Mouse (Mus musculus): ENCODE results near the gene Cdc27. TPM values are rescaled to one million over a fixed set of nuclear protein-coding genes. Genes with fewer than 3 reads are reported as not detected.

The Cdc27 gene
- 34.0 and 38.7 TPM in 2 replicates for total RNA-seq (2012; rRNA removed)
- total RNA-seq (2014; rRNA removed): 86.8 and 93.5 TPM in 2 replicates
- polyA plus RNA-seq (2012; ENCODE audit: insufficient read length, low read depth): 68.0 and 71.9 TPM in 2 replicates

DNA sequence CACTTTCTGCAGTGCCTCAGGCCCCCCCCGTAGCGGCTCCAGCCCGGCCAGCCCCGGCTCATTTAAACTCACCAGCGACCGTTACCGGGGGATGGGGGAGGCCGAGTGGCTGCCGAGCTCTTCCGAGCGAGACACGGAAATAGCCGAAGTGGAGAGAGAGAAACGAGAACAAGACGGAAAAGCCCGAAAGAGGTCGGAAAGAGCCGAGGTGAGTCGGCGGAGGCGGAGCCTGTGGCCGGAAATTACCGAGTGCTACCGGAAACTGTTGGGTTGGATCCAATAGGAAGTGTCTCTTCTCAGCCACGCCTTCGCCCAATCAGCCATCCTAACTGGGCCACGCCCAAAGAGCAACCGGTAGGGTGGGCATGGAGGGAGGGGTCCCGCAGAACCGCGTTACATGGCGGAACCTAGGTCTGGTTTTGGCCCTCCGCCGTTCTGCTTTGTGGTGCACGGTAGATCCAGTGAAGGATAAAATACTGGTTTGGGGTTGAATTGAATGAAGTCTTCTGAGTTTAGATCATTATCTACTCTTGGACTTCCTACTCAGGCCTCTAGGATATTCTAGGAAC, at the start of gene Cdc27, which contains the start of gene Myl4:
Gene Cdc27 (minus strand): TSS at position 215 of the 569 bp plus-strand sequence.
Gene Myl4 (plus strand): TSS at position 258 of the 569 bp plus-strand sequence.
- peak within 1 kb of the TSS; percentile 79 for H3K4me2 ChIP-seq (ENCODE audit: insufficient read depth, low read depth, poor library complexity, severe bottlenecking)
- peak; percentile 100 for DNase-seq (ENCODE audit: extremely low read depth)
- peaks cover 4 to 45% of the 10 kb centered on the region in 2 experiments; a peak in 3 of 4 replicates for H3K4me1 ChIP-seq (ENCODE audit: control insufficient read depth in 1 of 2, insufficient read depth in 2 of 2)
- H3K4me3 ChIP-seq (replicated peaks in 1 of 3; ENCODE audit: low read depth in 2 of 3, low read length in 2 of 3, poor library complexity in 1 of 3): peak within 1 kb of the TSS; percentile 84 to 98 (median 95)
- no peaks in the 10 kb centered on the region for H3K27me3 ChIP-seq (replicated peaks)
- H3K36me3 ChIP-seq (replicated peaks in 1 of 2; ENCODE audit: control insufficient read depth in 1 of 2, insufficient read depth in 1 of 2, low read length in 1 of 2): peaks cover under 1 to 18% of the 10 kb centered on the region in 2 experiments
- TF ChIP-seq NELFE (IDR thresholded peaks at IDR 0.05; ENCODE audit: low read depth, low read length) (peak; percentile 90), HCFC1 (IDR thresholded peaks at IDR 0.05; ENCODE audit: low read depth, low read length) (peak; percentile 53; the same call in 1 of the 2 replicates), ZNF384 (IDR thresholded peaks at IDR 0.05; ENCODE audit: low read depth, low read length) (no peak), MAFK (IDR thresholded peaks at IDR 0.05; ENCODE audit: insufficient replicate concordance, low read length) (no peak), MAX (IDR thresholded peaks at IDR 0.05; ENCODE audit: low read length) (peak; percentile 2; the same call in 1 of the 2 replicates), JUND (conservative IDR thresholded peaks at IDR 0.05; ENCODE audit: low read depth, low read length) (no peak), ELF1 (IDR thresholded peaks at IDR 0.05; ENCODE audit: low read depth, low read length) (peak; percentile 91), POLR2A (IDR thresholded peaks at IDR 0.05; ENCODE audit: low read depth, low read length) (peak; percentile 98), ZMIZ1 (IDR thresholded peaks at IDR 0.05; ENCODE audit: low read depth, low read length) (peak; percentile 8; the same call in 1 of the 2 replicates), NRF1 (IDR thresholded peaks at IDR 0.05; ENCODE audit: low read depth, low read length) (0 out of 2 replicates have a peak, but pooled peaks have one; percentile 3), CHD2 (IDR thresholded peaks at IDR 0.05; ENCODE audit: low read length) (peak; percentile 42; the same call in 1 of the 2 replicates), SIN3A (IDR thresholded peaks at IDR 0.05; ENCODE audit: low read length) (no peak; the same call in 1 of the 2 replicates), RAD21 (IDR thresholded peaks at IDR 0.05; ENCODE audit: low read depth, low read length) (no peak), JUN (IDR thresholded peaks at IDR 0.05; ENCODE audit: insufficient read depth, low read depth, low read length) (no peak), SMC3 (IDR thresholded peaks at IDR 0.05; ENCODE audit: low read depth, low read length) (no peak), USF2 (conservative IDR thresholded peaks at IDR 0.05; ENCODE audit: low read depth, low read length) (no peak), MYC (IDR thresholded peaks at IDR 0.05; ENCODE audit: low read depth, low read length) (no peak; the same call in 1 of the 2 replicates), CHD1 (IDR thresholded peaks at IDR 0.05; ENCODE audit: low read depth, low read length) (no peak; the same call in 1 of the 2 replicates), RCOR1 (conservative IDR thresholded peaks at IDR 0.05; ENCODE audit: low read depth, low read length) (no peak), TBP (conservative IDR thresholded peaks at IDR 0.05; ENCODE audit: low read depth, low read length) (peak; percentile 85; the same call in 1 of the 2 replicates), E2F4 (IDR thresholded peaks at IDR 0.05; ENCODE audit: insufficient replicate concordance, low read depth, low read length) (no peak), TCF12 (IDR thresholded peaks at IDR 0.05; ENCODE audit: low read depth, low read length) (peak; percentile 77), EP300 (IDR thresholded peaks at IDR 0.05; ENCODE audit: low read length) (no peak), USF1 (IDR thresholded peaks at IDR 0.05; ENCODE audit: low read depth, low read length) (no peak), IRF4 (IDR thresholded peaks at IDR 0.05; ENCODE audit: low read depth, low read length) (peak; percentile 1; the same call in 1 of the 2 replicates), KAT2A (IDR thresholded peaks at IDR 0.05; ENCODE audit: insufficient replicate concordance, low read length) (peak; percentile 78; the same call in 1 of the 2 replicates), GABPA (IDR thresholded peaks at IDR 0.05; ENCODE audit: insufficient replicate concordance, low read depth, low read length) (no peak), ZKSCAN1 (IDR thresholded peaks at IDR 0.05; ENCODE audit: borderline replicate concordance, low read depth, low read length) (no peak), POLR2AphosphoS2 (IDR thresholded peaks at IDR 0.05; ENCODE audit: low read depth, low read length) (peak; percentile 90; the same call in 1 of the 2 replicates), MEF2A (IDR thresholded peaks at IDR 0.05; ENCODE audit: borderline replicate concordance, low read depth, low read length) (peak; percentile 33; the same call in 1 of the 2 replicates), ETS1 (conservative IDR thresholded peaks at IDR 0.05; ENCODE audit: low read depth, low read length) (no peak), CTCF (conservative IDR thresholded peaks at IDR 0.05 in 1 of 2, IDR thresholded peaks at IDR 0.05 in 1 of 2; ENCODE audit: low read depth in 2 of 2, low read length in 2 of 2) (0 out of 4 replicates have a peak, but pooled peaks of 1 of the 2 experiments have one; percentile 9), PAX5 (IDR thresholded peaks at IDR 0.05; ENCODE audit: low read length) (no peak), UBTF (IDR thresholded peaks at IDR 0.05; ENCODE audit: low read depth, low read length) (0 out of 2 replicates have a peak, but pooled peaks have one; percentile 4), MXI1 (IDR thresholded peaks at IDR 0.05; ENCODE audit: low read depth, low read length) (peak; percentile 12), MAZ (IDR thresholded peaks at IDR 0.05; ENCODE audit: low read depth, low read length) (no peak; the same call in none of the 2 replicates), ZC3H11A (IDR thresholded peaks at IDR 0.05; ENCODE audit: low read depth, low read length) (no peak), BHLHE40 (IDR thresholded peaks at IDR 0.05; ENCODE audit: low read depth, low read length) (no peak)
- in situ Hi-C loops (cut with MboI; ENCODE audit: low pct_ligation_motif_present, low pct_unique_long_range_greater_than_20kb, low sequenced_read_pairs) (no loop called here), dilution Hi-C loops (cut with MboI; ENCODE audit: extremely low pct_ligation_motif_present, extremely low pct_unique_long_range_greater_than_20kb, low sequenced_read_pairs) (no loop called here)
- H3K9me3 ChIP-seq (replicated peaks; ENCODE audit: low read length): no peaks in the 10 kb centered on the region
- peak within 1 kb of the TSS; percentile 85 for H3K27ac ChIP-seq (ENCODE audit: insufficient read depth, low read depth)
- peaks cover 44% of the 10 kb centered on the region for H3K79me2 ChIP-seq (replicated peaks; ENCODE audit: control insufficient read depth, extremely low read depth, insufficient read depth, poor library complexity, severe bottlenecking)
- H3K9ac ChIP-seq (ENCODE audit: insufficient read depth, low read depth): peak within 1 kb of the TSS; percentile 98

All from CH12.LX (cell line).